Mouse (Mus musculus) left cerebral cortex, adult 9 months (tissue): ENCODE data around the gene Spns1.
"Not testable (repeated sequence)": the region's sequence is repeated elsewhere in the genome, so short reads cannot be mapped to it uniquely, and the experiment has no call there.

ENCODE experiments used
- DNase-seq, 2 experiments: peaks; one replicate each; pipeline ENCODE4 v3.0.0; 2022; ENCODE audit warnings: low spot score in 2 of 2

Gene Spns1

GRCm38 (mm10) chr7:126377278-126378158 lies at the start of gene Spns1:
TSS of gene Spns1 (minus strand) at chr7:126377450.
- peak; percentile 95 to 99 for DNase-seq

GRCm38 (mm10) chr7:126424161-126424560 lies 46.9 kb upstream of the Spns1 start:
- no peak for DNase-seq

- no peak for DNase-seq
Measured at GRCm38 (mm10) chr7:126421756-126422155, 44.5 kb upstream of the Spns1 start.

GRCm38 (mm10) chr7:126418496-126418895 lies 41.2 kb upstream of the Spns1 start:
- DNase-seq: no peak

- DNase-seq: no peak
Measured at GRCm38 (mm10) chr7:126417606-126418005, 40.4 kb upstream of the Spns1 start.

- no peak for DNase-seq
Measured at GRCm38 (mm10) chr7:126417045-126417444, 39.8 kb upstream of the Spns1 start.

- DNase-seq: no peak
Measured at GRCm38 (mm10) chr7:126416615-126417014, 39.4 kb upstream of the Spns1 start.

GRCm38 (mm10) chr7:126414725-126415124 lies 37.5 kb upstream of the Spns1 start, which contains the start of gene Cd19:
TSS of gene Cd19 (minus strand) at chr7:126414889.
- no peak for DNase-seq

- DNase-seq: no peak
Measured at GRCm38 (mm10) chr7:126411061-126411460, 33.8 kb upstream of the Spns1 start.

GRCm38 (mm10) chr7:126408686-126409085 lies 31.4 kb upstream of the Spns1 start:
- DNase-seq: no peak

GRCm38 (mm10) chr7:126402518-126402917 lies 25.3 kb upstream of the Spns1 start:
- DNase-seq: not testable (repeated sequence)

GRCm38 (mm10) chr7:126399548-126399947 lies 22.3 kb upstream of the Spns1 start:
- peak in 1 of 2 experiments; percentile 73 for DNase-seq

- no peak for DNase-seq
Measured at GRCm38 (mm10) chr7:126397822-126398221, 20.6 kb upstream of the Spns1 start.

GRCm38 (mm10) chr7:126397221-126397620 lies 20.0 kb upstream of the Spns1 start:
- DNase-seq: no peak

- DNase-seq: peak; percentile 98 to 100
Measured at GRCm38 (mm10) chr7:126396298-126397119, 19.3 kb upstream of the Spns1 start, which contains the start of gene Nfatc2ip. TSS of gene Nfatc2ip (minus strand) at chr7:126396737.

- not testable (repeated sequence) for DNase-seq
Measured at GRCm38 (mm10) chr7:126392086-126392884, 15.0 kb upstream of the Spns1 start.

GRCm38 (mm10) chr7:126388185-126388584 lies 10.9 kb upstream of the Spns1 start:
- DNase-seq: no peak

GRCm38 (mm10) chr7:126383565-126383964 lies 6.3 kb upstream of the Spns1 start:
- no peak for DNase-seq

- DNase-seq: no peak
Measured at GRCm38 (mm10) chr7:126376903-126377277, 360 bp downstream of the Spns1 start.

GRCm38 (mm10) chr7:126375012-126375411 lies 2.2 kb downstream of the Spns1 start:
- no peak for DNase-seq

GRCm38 (mm10) chr7:126374526-126374925 lies 2.7 kb downstream of the Spns1 start:
- DNase-seq: no peak

GRCm38 (mm10) chr7:126373007-126373406 lies 4.2 kb downstream of the Spns1 start:
- DNase-seq: no peak
